Mouse (Mus musculus) spleen, embryonic (tissue): ENCODE measurements around the gene Slc6a21.

Source experiments
- CTCF ChIA-PET: fragments of 350-600 bp; sonication (Branson Sonifier 250); formaldehyde crosslinking; loops from one replicate; lab custom pipeline; 2022; lab: Charles Lee

Slc6a21 gene

DNA sequence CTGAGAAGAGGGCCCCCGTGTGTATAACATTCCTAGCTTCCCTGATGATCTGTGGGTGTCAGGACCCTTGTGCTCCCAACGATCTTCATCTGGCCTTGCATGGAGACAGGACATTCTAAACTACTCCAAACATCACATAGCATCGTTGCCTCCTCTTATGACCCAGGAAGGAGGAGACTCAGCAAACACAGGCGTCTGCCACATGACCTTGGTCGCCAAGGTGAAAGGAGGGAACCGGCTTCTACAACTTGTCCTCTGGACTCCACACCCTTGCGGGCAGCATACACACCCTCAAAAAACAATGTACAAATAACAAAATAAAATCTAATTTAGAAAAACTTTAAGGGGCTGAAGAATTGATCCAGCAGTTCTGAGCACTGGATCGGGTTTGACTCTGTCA, 34.7 kb downstream of the Slc6a21 start:
- CTCF ChIA-PET: no interaction called here

DNA sequence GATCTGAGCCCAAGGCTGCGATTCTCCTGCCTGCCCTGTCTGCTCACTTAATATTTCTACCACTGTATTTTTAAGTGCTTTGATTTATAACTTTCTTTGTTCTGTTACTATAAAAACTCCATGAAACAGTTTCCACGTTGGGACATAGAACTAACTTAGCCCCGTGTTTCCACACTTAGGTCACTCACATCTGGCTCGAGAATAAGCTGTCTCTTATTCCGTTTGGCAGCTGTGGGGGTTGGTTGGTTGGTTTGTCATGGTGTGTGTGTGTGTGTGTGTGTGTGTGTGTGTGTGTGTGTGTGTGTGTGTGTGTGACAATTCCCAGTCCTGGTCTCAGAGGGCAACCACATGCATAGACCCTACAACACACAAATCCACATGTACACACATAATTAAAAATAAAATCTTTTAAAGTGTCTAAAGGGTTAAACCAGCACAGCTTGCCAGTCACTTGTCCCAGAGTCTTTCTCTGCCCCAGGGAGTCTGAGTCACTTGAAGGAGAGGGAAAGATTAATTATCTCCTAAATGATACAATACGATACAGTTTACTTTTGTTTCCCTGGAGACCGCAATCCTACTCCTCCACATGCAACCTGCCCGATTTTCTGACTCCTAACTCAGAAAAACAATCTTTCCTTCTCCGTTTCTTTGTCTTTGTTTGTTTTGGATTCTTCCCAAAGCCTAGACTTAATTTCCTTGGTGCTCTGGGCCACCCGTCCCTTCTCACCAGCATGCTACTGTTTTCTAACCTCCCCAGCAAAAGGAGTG, 35.6 kb downstream of the Slc6a21 start:
- CTCF ChIA-PET: interaction anchor here (0.7 kb wide), 1 partner anchor 92 kb away, joined by 4 read pairs; the partner anchor contains the start of gene Kcna7

DNA sequence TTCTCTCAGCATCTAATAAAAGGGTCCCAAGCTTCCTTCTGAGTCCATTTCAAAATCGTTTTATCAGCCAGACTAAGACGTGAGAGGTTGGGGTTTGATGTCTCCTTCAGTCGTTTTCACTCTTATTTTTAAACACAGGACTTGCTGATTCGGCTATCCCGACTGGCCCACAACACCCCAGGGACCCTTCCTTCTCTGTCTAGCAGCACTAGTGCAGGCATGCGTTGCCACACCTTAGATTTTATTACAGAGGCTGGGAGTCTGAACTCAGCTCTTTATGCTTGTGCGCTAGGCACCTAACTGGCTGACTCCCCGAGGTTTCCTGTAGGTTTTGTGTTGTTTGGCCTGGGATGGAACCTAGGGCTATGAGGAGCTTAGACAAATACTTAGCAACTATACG, 36.2 kb downstream of the Slc6a21 start:
- CTCF ChIA-PET: interaction anchor here (0.7 kb wide), 1 partner anchor 92 kb away, joined by 4 read pairs; the partner anchor contains the start of gene Kcna7

DNA sequence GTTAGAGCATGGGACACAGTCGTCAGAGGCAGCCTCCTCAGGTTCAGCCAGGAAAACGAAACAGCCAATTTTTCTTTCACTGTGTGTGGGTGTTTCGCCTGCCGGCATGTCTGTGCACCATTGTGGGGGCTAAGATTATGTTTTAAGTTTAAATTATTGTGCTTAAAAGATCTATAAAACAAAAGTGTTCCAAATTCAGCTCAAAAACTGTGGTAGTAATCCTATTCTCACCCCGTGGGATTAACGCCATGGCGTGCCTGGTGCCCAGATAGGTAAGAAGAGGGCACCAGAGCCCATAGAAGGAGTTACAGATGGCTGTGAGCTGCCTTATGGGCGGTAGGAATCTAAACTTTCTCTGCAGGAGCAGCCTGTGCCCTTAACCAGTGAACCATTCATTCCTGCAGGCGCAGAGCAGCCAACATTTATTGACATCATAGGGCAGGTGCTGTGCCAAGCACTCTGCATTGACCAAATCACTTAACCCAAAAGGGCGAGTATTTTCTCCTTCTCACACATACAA, 37.9 kb downstream of the Slc6a21 start:
- CTCF ChIA-PET: no interaction called here

DNA sequence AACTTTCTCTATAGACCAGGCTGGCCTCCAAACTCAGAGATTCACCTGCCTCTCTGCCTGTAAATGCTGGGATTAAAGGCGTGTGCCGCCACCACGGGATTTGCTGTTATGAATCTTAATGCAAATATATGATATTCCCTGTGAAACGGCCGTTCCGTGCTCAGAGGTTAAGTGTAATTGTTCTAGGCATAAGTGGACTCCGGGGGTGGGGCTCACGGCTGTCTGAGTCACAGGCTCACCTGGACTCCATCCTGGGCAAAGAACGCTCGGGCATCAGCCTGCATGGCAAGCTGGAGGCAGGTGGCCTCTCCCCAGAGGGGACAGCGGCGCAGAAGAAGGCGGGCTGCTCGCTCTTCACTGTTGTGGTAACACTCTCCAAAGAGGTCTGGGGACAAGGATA, 39.2 kb downstream of the Slc6a21 start:
- CTCF ChIA-PET: interaction anchor here (0.6 kb wide), 1 partner anchor 188 kb away, joined by 8 read pairs; no protein-coding TSS in a partner anchor

DNA sequence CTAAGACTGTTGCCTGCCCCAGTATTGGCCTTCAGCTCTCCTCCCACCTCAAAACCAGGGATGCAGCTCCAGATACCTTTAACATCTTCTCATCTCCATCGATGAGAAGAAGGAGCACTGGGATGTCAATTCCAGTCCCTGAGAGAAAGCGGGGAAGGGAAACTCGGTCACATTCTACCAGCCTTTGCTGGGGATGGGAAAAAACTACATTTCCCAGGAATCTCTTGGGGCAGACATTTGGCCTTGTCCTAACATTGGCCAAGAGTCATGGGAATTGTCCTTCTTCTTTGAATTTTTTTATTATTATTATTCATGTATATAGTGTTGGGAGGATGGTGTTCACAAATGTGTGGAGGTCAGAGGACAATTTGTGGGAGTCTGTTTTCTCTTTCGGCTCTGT, 44.9 kb downstream of the Slc6a21 start:
- CTCF ChIA-PET: no interaction called here

DNA sequence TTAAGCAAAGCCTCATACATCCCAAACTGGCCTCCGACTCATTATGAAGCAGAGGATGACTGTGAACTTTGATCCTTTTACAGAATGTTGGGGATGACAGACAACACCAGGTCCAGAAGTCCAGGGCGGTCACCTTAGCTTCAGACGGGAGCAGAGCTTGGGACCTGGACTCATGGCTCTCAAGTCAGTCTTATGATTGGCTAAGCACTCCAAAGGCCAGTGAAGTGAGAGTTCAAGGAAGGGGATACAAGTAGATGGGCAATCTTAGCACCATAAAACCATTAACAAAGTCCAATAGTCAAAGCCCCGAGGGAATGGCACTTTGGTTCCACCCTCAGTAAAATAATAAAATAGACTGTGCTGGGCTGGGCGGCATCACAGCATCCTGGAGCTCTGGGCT, 45.8 kb downstream of the Slc6a21 start:
- CTCF ChIA-PET: interaction anchor here (0.6 kb wide), 1 partner anchor 37 kb away, joined by 3 read pairs; no protein-coding TSS in a partner anchor

DNA sequence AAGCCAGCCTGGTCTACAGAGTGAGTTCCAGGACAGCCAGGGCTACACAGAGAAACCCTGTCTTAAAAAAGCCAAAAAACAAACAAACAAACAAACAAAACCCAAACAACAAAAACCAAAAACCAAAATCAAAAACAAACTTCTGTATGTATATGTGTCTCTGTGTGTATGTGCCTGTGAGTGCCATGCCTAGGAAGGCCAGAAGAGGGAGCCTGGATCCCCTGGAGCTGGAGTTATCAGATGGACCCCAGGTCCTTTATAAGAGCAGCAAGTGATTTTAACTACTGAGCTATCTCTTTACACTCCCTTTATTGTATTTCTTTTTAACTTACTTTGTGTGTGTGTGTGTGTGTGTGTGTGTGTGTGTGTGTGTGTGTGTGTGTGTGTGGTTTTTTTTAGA, 48.5 kb downstream of the Slc6a21 start:
- CTCF ChIA-PET: interaction anchor here (0.6 kb wide), 1 partner anchor 8 kb away, joined by 3 read pairs; no protein-coding TSS in a partner anchor

DNA sequence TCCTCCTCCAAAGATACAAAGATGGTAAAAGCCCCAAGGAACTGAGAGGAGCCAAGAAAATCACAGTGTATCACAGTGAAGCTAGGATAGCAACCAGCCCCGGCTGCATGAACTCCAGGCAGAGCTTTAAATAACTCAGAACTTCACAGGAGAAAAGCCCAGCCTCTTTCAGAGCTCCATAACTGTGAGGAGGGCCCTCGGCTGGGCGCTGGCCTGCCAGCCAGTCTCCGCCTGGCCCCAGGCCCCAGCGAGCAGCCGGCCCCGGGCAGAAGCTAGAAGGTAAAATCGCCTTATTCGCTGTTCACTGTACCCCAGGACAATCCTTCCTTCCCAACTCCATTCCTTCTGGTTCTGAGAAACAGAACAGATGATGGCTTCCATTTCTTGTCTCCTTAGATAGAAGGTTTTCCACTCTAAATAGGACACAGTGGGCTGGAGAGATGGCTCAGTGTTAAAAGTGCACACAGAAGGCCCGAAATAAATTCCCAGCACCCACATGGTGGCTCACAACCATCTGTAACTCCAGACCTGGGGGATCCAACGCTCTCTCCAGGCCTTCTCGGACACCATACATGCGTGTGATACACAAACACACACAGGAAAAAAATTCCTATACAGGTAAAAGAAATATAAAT, 51.6 kb downstream of the Slc6a21 start:
- CTCF ChIA-PET: no interaction called here

DNA sequence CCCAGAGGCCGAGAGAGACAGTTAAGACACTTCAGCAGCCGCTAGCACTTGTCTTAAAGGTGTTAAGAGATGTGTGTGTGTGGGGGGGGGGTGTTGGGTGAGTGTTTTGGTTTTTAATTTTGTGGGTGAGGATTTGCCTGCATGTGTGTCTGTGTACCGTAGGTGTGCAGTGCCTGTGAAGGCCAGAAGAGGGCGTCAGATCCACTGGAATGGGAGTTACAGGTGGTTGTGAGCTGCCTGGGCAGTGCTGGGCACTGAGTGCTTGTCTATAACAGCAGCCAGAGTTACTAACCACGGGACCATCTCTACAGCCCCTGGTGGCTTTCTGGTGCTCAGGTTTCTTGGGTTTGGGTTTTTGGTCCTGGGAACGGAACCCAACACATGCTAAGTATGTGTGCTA, 54.2 kb downstream of the Slc6a21 start:
- CTCF ChIA-PET: interaction anchor here (0.7 kb wide), 1 partner anchor 179 kb away, joined by 7 read pairs; no protein-coding TSS in a partner anchor

DNA sequence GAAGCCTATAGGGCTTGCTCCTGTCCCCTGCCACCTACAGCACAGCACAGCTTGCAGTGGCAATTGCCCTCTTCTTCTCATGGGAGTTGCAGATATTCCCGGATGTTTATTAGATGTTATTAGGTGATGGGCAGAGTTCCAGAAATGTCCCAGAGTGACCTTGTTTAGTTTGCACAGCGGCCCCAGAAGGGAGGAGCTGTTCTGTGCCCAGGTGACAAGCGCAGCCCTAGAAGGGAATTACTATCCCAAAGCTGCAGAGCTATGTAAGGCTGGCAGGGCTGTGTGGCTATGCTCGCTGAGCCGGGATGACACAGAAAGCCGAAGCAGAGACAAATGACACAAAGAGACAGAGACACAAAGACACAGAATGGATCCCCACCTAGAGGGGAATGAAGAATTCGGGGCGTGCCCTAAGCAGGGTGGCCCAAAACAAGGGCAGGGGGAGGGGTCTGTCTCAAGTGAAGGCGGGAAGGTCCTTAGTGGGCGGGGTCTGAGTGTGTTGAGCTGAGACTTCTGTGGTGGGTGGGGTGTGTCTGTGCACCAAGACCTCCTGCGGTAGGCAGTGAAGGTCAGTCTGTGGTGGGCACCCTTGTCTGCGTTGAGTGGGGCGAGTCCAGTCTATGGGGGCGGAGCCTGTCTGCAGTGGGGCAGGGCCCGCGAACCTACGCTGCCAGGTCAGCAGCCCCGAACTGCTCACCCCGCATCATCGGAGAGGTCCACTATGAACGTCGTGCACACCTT, 55.5 kb downstream of the Slc6a21 start:
- CTCF ChIA-PET: no interaction called here

DNA sequence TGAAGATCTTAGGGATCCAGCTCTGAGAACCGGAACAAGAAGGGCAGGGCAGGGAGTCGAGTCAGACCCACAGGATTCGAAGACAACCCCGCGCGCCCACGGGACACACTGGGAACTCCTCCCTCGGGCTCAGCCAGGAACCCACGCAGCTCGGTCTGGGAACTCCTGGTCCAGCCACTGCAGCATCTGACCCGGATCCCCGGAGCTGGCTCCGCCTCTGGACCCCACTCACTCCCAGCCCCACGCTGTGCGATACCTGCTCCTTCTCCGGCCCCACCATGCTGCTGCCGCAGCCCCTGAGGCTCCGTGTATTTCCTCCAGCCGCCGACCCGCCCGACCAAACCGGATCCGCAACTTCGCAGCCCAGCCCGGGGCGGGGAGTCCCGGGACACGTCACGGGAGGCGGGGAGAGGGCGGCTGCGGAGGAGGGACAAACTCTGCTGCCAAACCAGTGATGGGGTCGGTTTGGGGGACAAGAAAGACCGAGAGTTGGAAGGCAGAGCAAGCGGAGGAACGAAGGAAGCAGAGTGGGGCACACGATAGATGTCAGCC, 56.2 kb downstream of the Slc6a21 start, which contains the start of gene Trpm4:
Trpm4 (minus strand) TSS at position 350 of the 552 bp plus-strand sequence.
- CTCF ChIA-PET: no interaction called here

DNA sequence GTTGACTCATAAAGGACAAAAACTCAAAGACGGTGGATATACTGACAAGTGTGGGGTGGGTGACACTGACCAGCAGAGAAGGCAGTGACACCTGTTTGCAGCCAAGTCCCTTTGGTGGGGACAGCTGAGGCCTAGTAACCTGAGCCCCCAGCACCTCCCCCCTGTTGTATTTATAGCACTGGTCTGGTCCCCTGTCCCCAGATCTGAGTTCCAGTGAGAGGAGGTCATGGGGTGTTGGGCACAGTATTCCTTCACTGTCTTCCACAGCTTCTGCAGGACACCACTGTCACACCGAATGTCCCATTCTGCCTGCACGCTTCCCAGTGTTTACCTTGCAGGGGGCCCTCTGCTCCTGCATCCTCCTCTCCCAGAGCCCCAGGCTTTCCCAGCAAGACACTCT, 57.3 kb downstream of the Slc6a21 start:
- CTCF ChIA-PET: interaction anchor here (0.6 to 0.7 kb wide), 3 partner anchors 14 to 423 kb away, joined by 3 to 21 read pairs (median 6); no protein-coding TSS in a partner anchor

DNA sequence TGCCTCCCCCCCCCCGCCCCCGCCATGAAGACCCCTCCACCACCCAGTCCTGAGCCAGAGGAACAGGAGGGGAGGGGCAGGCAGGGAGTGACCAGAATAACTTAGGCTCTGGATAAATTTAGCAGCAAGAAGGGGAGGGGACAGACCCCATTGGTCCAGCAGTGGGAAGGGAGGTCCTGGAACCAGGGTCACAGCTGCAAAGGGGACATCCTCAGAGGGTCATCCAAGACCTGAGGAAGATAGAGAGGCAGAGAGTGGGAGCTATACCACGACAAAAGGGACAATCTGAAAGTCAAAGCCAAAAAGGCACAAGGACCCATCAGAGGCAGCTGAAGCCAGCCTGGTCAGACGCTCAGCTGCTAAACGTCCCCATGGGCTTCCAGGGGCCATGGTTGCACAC, 57.7 kb downstream of the Slc6a21 start, which contains the start of gene Hrc:
Hrc (plus strand) TSS at position 235 of the 400 bp plus-strand sequence.
- CTCF ChIA-PET: interaction anchor here (0.7 kb wide), 2 partner anchors 14 to 423 kb away, joined by 6 to 21 read pairs; no protein-coding TSS in a partner anchor

DNA sequence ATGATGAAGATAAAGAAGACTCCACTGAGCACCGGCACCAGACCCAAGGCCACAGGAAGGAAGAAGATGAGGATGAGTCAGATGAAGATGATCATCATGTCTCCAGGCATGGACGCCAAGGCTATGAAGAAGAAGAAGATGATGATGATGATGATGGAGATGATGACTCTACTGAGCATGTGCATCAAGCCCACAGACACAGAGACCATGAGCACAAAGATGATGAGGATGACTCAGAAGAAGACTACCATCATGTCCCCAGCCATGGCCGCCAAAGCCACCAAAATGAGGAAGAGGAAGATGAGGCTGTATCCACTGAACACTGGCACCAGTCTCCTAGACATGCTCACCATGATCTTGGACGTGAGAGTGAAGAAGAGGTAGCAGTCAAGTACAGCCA, 59.0 kb downstream of the Slc6a21 start:
- CTCF ChIA-PET: no interaction called here

DNA sequence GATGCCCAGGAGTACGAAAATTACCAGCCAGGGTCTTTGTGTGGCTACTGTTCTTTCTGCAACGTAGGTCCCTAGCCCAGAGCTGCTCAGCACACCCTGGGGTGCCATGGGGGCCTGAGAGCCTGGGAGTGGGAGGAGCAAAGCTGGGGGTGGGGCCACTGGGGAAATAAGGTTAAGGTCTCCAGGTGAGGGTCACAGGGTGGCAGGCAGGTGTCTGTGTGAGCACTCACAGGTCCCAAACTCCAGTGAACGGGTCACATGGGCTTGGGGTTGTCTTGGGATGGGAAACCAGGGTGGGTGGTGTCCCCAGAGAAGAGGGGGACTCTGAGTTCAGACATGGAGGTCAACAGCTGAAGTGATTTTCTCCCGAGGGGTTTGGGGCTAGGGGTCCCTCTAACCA, 60.2 kb downstream of the Slc6a21 start:
- CTCF ChIA-PET: no interaction called here

DNA sequence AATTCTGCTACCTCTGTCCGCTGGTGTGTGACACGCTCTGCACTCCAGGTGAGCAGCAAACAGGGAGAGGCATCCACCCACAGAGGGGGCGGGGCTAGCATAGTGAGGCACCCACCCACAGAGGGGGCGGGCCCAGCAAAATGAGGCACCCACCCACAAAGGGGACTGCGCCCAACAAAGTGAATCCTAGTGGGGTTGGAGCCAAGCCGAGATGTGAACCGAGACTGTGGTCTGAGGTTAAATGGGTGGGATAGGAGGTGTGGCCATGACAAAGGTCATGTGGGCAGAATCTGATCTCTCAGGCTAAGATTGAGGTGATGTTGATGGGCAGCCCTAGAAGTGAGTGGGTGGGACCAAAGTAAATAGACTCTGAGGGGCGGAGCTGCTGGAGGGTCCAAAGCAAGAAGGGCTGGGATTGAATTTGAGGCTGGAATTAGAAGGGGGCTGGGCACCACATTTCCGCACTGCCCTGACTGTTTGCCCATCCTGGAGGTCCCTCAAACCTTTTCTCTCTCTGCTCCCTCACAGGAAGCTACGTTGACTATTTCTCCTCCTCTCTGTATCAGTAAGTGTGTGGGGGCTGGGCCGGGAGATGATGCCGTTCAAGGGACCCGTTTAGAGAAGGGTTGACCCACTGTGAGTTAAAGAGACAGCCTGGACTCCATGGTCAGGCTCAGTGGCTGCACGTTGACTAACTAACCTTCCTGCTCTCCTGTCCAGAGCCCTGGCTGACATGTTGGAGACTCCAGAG, 61.0 kb downstream of the Slc6a21 start:
- CTCF ChIA-PET: interaction anchor here (0.8 kb wide), 1 partner anchor 74 kb away, joined by 4 read pairs; no protein-coding TSS in a partner anchor
